Mouse (Mus musculus) C2C12 (cell line): ENCODE data around the gene Tex2.

ENCODE experiments used
- CTCF ChIP-seq: IDR thresholded peaks from one replicate; pipeline ENCODE4 v1.5.1; 2011; ENCODE audit not compliant: control insufficient read depth, insufficient read depth, insufficient read length
- MAX ChIP-seq: IDR thresholded peaks from one replicate; pipeline ENCODE4 v1.6.1; 2011; ENCODE audit warnings: mild to moderate bottlenecking, control low read depth

GRCm38 (mm10) chr11:106512006-106512390 is 101.2 kb downstream of the Tex2 start:
- TF ChIP-seq CTCF: no peak
- no peak for TF ChIP-seq MAX
